Mouse (Mus musculus) CH12.LX (cell line): ENCODE data around the gene Hipk2.

ENCODE experiments used
- E2F4 ChIP-seq: IDR thresholded peaks from 2 replicates; pipeline ENCODE4 v1.6.1; 2011; ENCODE audit warnings: low read depth, low read length, improper control_type of control experiment; ENCODE audit not compliant: insufficient replicate concordance
- ELF1 ChIP-seq: IDR thresholded peaks from 2 replicates; pipeline ENCODE4 v1.6.1; 2014; ENCODE audit warnings: low read depth, mild to moderate bottlenecking, inconsistent platforms, low read length, improper control_type of control experiment
- POLR2A ChIP-seq: IDR thresholded peaks from 2 replicates; pipeline ENCODE4 v1.6.1; 2011; ENCODE audit warnings: low read depth, mild to moderate bottlenecking, improper control_type of control experiment, low read length

DNA sequence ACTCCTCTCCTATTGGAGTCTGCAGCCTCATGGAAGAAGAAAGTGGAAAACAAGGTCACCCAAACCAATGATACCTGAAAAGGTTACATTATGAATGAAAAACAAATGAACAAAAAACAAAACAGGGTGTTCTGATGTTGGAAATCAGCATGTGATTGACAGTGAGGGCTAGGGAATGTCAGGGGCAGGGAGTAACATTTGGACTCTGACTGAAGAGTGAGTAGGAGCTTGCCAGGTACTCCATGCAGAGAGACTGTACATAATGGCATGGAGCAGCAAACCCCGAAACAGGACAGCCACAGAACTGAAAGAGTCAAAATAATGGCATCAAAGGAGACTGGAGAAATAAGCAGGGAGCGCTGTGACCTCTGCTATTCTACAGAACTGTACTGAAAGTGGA, 15.7 kb downstream of the Hipk2 start:
- TF ChIP-seq POLR2A = no peak
- no peak for TF ChIP-seq E2F4
- TF ChIP-seq ELF1 = no peak
